Mouse (Mus musculus): ENCODE results near the gene Sema4g. TPM values are rescaled to one million over a fixed set of nuclear protein-coding genes. Genes with fewer than 3 reads are reported as not detected.

The Sema4g gene
- polyA plus RNA-seq, 1 experiment from 2014 or later = 11.3 TPM

GRCm38 (mm10) chr19:45025937-45026568 lies 37.2 kb downstream of the Sema4g start:
- 92% methylated on average over 37 of the region's 37 CpGs for WGBS (ENCODE audit: insufficient replicate concordance)
- H3K27me3 ChIP-seq (ENCODE audit: insufficient read depth, low read length) = no peaks in the 10 kb centered on the region
- no peak overlapping the region for H3K27ac ChIP-seq (ENCODE audit: low read depth)
- DNase-seq (no peak), ATAC-seq (no peak)
- no peak overlapping the region for H3K9ac ChIP-seq (replicated peaks)
- H3K9me3 ChIP-seq (ENCODE audit: low read length) = no peaks in the 10 kb centered on the region
- peaks cover 6% of the 10 kb centered on the region; the same call in 1 of the 2 replicates for H3K4me1 ChIP-seq (ENCODE audit: insufficient read depth)
- no peak for TF ChIP-seq EP300 (IDR thresholded peaks at IDR 0.05; ENCODE audit: low read depth)
- TF ChIP-seq CTCF (IDR thresholded peaks at IDR 0.05; ENCODE audit: low read depth) = no peak
- H3K4me3 ChIP-seq (ENCODE audit: low read depth, low read length) = no peak overlapping the region
- H3K36me3 ChIP-seq (replicated peaks; ENCODE audit: insufficient read depth, low read length) = peaks cover 8% of the 10 kb centered on the region; the same call in 1 of the 2 replicates
- H3K4me2 ChIP-seq (ENCODE audit: low read depth, low read length) = no peak overlapping the region

GRCm38 (mm10) chr19:45026958-45027670 lies 38.2 kb downstream of the Sema4g start:
- no peaks in the 10 kb centered on the region for H3K9me3 ChIP-seq (ENCODE audit: low read length)
- H3K27me3 ChIP-seq (ENCODE audit: insufficient read depth, low read length) = no peaks in the 10 kb centered on the region
- H3K36me3 ChIP-seq (replicated peaks; ENCODE audit: insufficient read depth, low read length) = 0 out of 2 replicates have a peak, but pooled peaks cover 8% of the 10 kb centered on the region
- H3K27ac ChIP-seq (ENCODE audit: low read depth) = no peak overlapping the region
- no peak overlapping the region for H3K4me2 ChIP-seq (ENCODE audit: low read depth, low read length)
- DNase-seq (no peak), ATAC-seq (no peak)
- H3K9ac ChIP-seq (replicated peaks) = no peak overlapping the region
- no peak for TF ChIP-seq CTCF (IDR thresholded peaks at IDR 0.05; ENCODE audit: low read depth)
- TF ChIP-seq EP300 (IDR thresholded peaks at IDR 0.05; ENCODE audit: low read depth) = no peak
- H3K4me1 ChIP-seq (ENCODE audit: insufficient read depth) = peaks cover 6% of the 10 kb centered on the region; the same call in 1 of the 2 replicates
- H3K4me3 ChIP-seq (ENCODE audit: low read depth, low read length) = no peak overlapping the region
- 70% methylated on average over 6 of the region's 6 CpGs for WGBS (ENCODE audit: insufficient replicate concordance)

DNA sequence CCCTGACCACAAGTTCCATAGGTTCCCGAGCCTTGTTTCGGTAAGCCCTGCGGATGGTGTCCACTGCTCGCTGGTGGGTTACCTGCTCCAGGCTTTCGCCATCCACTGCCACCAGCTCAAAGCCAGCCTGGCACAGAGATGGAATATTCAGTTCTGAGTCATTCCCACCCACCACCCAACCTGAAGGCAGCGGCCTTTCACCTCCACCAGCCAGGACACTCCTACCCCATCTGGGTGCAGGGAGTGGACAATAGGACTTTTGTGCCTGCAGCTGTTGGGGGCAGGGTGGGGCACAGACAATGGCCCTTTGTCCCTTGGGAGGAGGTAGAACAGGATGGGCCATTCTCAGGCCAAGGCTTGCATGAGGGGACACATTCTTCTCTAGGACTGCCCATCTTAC lies 38.9 kb downstream of the Sema4g start:
- no peak overlapping the region for H3K9ac ChIP-seq (replicated peaks)
- ATAC-seq (no peak), DNase-seq (no peak)
- WGBS (ENCODE audit: insufficient replicate concordance) = 93% methylated on average over 6 of the region's 6 CpGs
- no peaks in the 10 kb centered on the region for H3K9me3 ChIP-seq (ENCODE audit: low read length)
- no peak overlapping the region for H3K4me2 ChIP-seq (ENCODE audit: low read depth, low read length)
- no peak overlapping the region for H3K27ac ChIP-seq (ENCODE audit: low read depth)
- peaks cover 6% of the 10 kb centered on the region; the same call in 1 of the 2 replicates for H3K4me1 ChIP-seq (ENCODE audit: insufficient read depth)
- TF ChIP-seq CTCF (IDR thresholded peaks at IDR 0.05; ENCODE audit: low read depth) (no peak), EP300 (IDR thresholded peaks at IDR 0.05; ENCODE audit: low read depth) (no peak)
- H3K27me3 ChIP-seq (ENCODE audit: insufficient read depth, low read length) = no peaks in the 10 kb centered on the region
- H3K36me3 ChIP-seq (replicated peaks; ENCODE audit: insufficient read depth, low read length) = 0 out of 2 replicates have a peak, but pooled peaks cover 8% of the 10 kb centered on the region
- H3K4me3 ChIP-seq (ENCODE audit: low read depth, low read length) = no peak overlapping the region

- TF ChIP-seq EP300 (IDR thresholded peaks at IDR 0.05; ENCODE audit: low read depth) (no peak), CTCF (IDR thresholded peaks at IDR 0.05; ENCODE audit: low read depth) (no peak)
- H3K27me3 ChIP-seq (ENCODE audit: insufficient read depth, low read length) = no peaks in the 10 kb centered on the region
- H3K27ac ChIP-seq (ENCODE audit: low read depth) = no peak overlapping the region
- H3K4me3 ChIP-seq (ENCODE audit: low read depth, low read length) = no peak overlapping the region
- H3K9ac ChIP-seq (replicated peaks) = no peak overlapping the region
- no peaks in the 10 kb centered on the region for H3K9me3 ChIP-seq (ENCODE audit: low read length)
- no peak for ATAC-seq
- H3K4me2 ChIP-seq (ENCODE audit: low read depth, low read length) = no peak overlapping the region
- DNase-seq = no peak
- H3K36me3 ChIP-seq (replicated peaks; ENCODE audit: insufficient read depth, low read length) = 0 out of 2 replicates have a peak, but pooled peaks cover 8% of the 10 kb centered on the region
- 67% methylated on average over 19 of the region's 19 CpGs for WGBS (ENCODE audit: insufficient replicate concordance)
- H3K4me1 ChIP-seq (ENCODE audit: insufficient read depth) = peaks cover 6% of the 10 kb centered on the region; the same call in 1 of the 2 replicates
Observed at GRCm38 (mm10) chr19:45028746-45029145, 39.8 kb downstream of the Sema4g start.

DNA sequence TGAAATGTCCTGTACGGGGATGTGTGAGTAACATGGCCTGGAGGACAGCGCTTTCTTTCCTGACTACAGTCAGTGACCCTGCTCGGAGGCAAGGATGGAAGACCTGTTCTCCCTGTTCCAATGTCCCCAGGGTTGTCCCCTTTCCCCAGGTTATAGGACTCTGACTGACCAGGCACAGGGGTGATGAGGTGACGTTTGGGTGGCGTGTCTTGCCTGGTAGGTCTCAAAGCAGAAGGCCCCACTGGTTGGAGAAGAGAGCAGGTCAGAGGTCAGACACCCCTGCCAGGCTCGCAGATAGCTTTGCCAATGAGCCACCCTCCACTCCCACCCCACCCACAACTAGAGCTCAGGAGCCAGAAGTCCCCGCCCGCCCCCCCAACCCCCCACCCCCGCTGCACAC lies 40.7 kb downstream of the Sema4g start:
- Histone ChIP-seq H3K27ac (ENCODE audit: low read depth) (no peak overlapping the region), H3K9me3 (ENCODE audit: low read length) (no peaks in the 10 kb centered on the region), H3K27me3 (ENCODE audit: insufficient read depth, low read length) (no peaks in the 10 kb centered on the region), H3K4me1 (ENCODE audit: insufficient read depth) (peaks cover 6% of the 10 kb centered on the region; the same call in 1 of the 2 replicates), H3K36me3 (replicated peaks; ENCODE audit: insufficient read depth, low read length) (0 out of 2 replicates have a peak, but pooled peaks cover 5% of the 10 kb centered on the region), H3K4me3 (ENCODE audit: low read depth, low read length) (no peak overlapping the region), H3K9ac (replicated peaks) (no peak overlapping the region), H3K4me2 (ENCODE audit: low read depth, low read length) (no peak overlapping the region)
- ATAC-seq (no peak), DNase-seq (no peak)
- WGBS (ENCODE audit: insufficient replicate concordance) = 66% methylated on average over 6 of the region's 9 CpGs
- no peak for TF ChIP-seq EP300 (IDR thresholded peaks at IDR 0.05; ENCODE audit: low read depth)
- TF ChIP-seq CTCF (IDR thresholded peaks at IDR 0.05; ENCODE audit: low read depth) = no peak

DNA sequence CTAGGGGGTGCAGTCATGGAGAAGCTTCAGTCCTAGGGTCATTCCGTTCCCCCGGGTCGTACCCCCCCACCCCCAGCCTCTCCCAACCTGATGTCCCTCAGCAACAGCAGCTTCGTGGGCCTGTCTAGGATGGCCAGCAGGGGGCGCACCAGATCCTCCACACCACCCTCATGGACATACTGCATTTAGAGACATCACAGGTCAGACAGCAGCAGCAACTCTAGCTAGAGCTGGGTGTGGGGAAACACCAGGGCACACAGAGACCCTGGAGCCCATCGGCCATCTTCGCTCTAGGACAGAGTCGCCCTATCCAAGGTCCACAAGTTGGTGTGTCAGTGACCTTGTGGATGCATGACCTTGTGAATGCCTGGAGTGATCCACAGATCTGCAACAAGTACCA lies 41.2 kb downstream of the Sema4g start:
- peak; percentile 93 for TF ChIP-seq CTCF (IDR thresholded peaks at IDR 0.05; ENCODE audit: low read depth)
- no peak for TF ChIP-seq EP300 (IDR thresholded peaks at IDR 0.05; ENCODE audit: low read depth)
- peak; percentile 60 for ATAC-seq
- DNase-seq = peak; percentile 82
- 21% methylated on average over 8 of the region's 8 CpGs for WGBS (ENCODE audit: insufficient replicate concordance)
- Histone ChIP-seq H3K27ac (ENCODE audit: low read depth) (no peak overlapping the region), H3K36me3 (replicated peaks; ENCODE audit: insufficient read depth, low read length) (0 out of 2 replicates have a peak, but pooled peaks cover 5% of the 10 kb centered on the region), H3K4me2 (ENCODE audit: low read depth, low read length) (peak overlapping the region; percentile 62; the same call in 1 of the 2 replicates), H3K4me1 (ENCODE audit: insufficient read depth) (peaks cover 6% of the 10 kb centered on the region; the same call in 1 of the 2 replicates), H3K4me3 (ENCODE audit: low read depth, low read length) (no peak overlapping the region), H3K9me3 (ENCODE audit: low read length) (no peaks in the 10 kb centered on the region), H3K9ac (replicated peaks) (no peak overlapping the region), H3K27me3 (ENCODE audit: insufficient read depth, low read length) (no peaks in the 10 kb centered on the region)

Data from liver, postnatal 0 days (tissue).